Mouse (Mus musculus) myocyte (in vitro differentiated cells): ENCODE measurements at regions not wholly inside any gene's neighbourhood (a gene's known extent, or its start where the extent isn't known, plus 50 kb on each side); places are given as distances from the start of the nearest gene placed in this dataset.

Experiments
- CEBPB ChIP-seq: IDR thresholded peaks from 2 replicates; pipeline ENCODE4 v1.6.1; 2011; ENCODE audit warnings: mild to moderate bottlenecking, moderate library complexity; ENCODE audit not compliant: poor library complexity, insufficient read depth, severe bottlenecking
- MAX ChIP-seq: IDR thresholded peaks from one replicate; pipeline ENCODE4 v1.6.1; 2011; ENCODE audit warnings: low read depth, mild to moderate bottlenecking, control low read depth
- MYOD1 ChIP-seq, 3 experiments: IDR thresholded peaks; one replicate each; pipeline ENCODE4 v1.6.1; 2011; ENCODE audit warnings: control low read depth in 2 of 3, low read depth in 2 of 3, mild to moderate bottlenecking in 2 of 3, moderate library complexity in 1 of 3; ENCODE audit not compliant: insufficient read length in 2 of 3, control insufficient read depth in 1 of 3
- POLR2A ChIP-seq: IDR thresholded peaks from one replicate; pipeline ENCODE4 v1.6.1; 2011; ENCODE audit warnings: low read depth, mild to moderate bottlenecking, control low read depth, moderate library complexity; ENCODE audit not compliant: insufficient read length
- POLR2AphosphoS2 ChIP-seq: IDR thresholded peaks from one replicate; pipeline ENCODE4 v1.6.1; 2011; ENCODE audit warnings: low read depth, control low read depth; ENCODE audit not compliant: insufficient read length
- TCF12 ChIP-seq: IDR thresholded peaks from one replicate; pipeline ENCODE4 v1.6.1; 2011; ENCODE audit warnings: mild to moderate bottlenecking, control low read depth; ENCODE audit not compliant: poor library complexity, insufficient read depth, severe bottlenecking
- USF1 ChIP-seq: IDR thresholded peaks from one replicate; pipeline ENCODE4 v1.6.1; 2011; ENCODE audit warnings: low read depth, mild to moderate bottlenecking, control low read depth, moderate library complexity

- TF ChIP-seq POLR2A (no peak), MAX (no peak), TCF12 (no peak), MYOD1 (IDR thresholded peaks at IDR 0.05; ENCODE audit: control insufficient read depth in 1 of 3, insufficient read length in 2 of 3, low read depth in 2 of 3) (no peak), POLR2AphosphoS2 (no peak), USF1 (no peak), CEBPB (no peak)
These were observed 343.5 kb upstream of the Gm11146 start for GRCm38 (mm10) chr16:77945442-77945841.
